Mouse (Mus musculus): ENCODE measurements around the gene Olfr643. TPM values are rescaled to one million over a fixed set of nuclear protein-coding genes. Genes with fewer than 3 reads are reported as not detected.

The Olfr643 gene
- not detected in 2 replicates for polyA plus RNA-seq (2015; fragmentation: Nextera tagmentation; extraction: Ambion mirVana)

DNA sequence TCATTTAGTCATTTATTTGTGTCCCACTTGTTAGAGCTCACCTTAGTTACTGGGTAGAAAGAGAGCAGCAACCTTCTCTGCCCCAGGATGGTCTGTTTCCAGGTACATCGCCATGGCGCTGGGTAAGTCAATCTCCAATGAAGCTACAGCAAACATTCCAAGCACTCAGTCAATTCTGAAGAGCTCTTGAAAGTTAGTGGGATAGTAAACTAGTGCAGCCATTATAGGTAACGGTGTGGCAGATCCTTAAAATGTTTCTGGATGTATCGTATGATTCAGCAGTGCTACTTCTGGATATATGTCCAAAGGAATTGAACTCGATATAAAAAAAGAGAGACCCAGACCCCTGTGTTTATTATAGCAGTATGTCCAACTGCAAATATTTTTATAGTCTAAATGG, at the start of gene Olfr643:
Gene Olfr643, minus strand, starts transcription at position 101 of the 400 bp plus-strand sequence.
- H3K36me3 ChIP-seq (ENCODE audit: insufficient read depth, low read length), result no peaks in the 10 kb centered on the region
- H3K4me2 ChIP-seq (ENCODE audit: low read length), result no peak within 1 kb of the TSS
- H3K27me3 ChIP-seq (ENCODE audit: insufficient read depth, low read length), result no peaks in the 10 kb centered on the region
- H3K9ac ChIP-seq (ENCODE audit: low read depth, low read length), result no peak within 1 kb of the TSS
- TF ChIP-seq CTCF (IDR thresholded peaks at IDR 0.05; ENCODE audit: low read depth), result no peak
- 88% methylated on average over 5 of the region's 5 CpGs for WGBS
- no peak for DNase-seq (ENCODE audit: low spot score)
- H3K9me3 ChIP-seq (replicated peaks; ENCODE audit: low read length), result no peaks in the 10 kb centered on the region
- no peak within 1 kb of the TSS for H3K27ac ChIP-seq
- H3K4me1 ChIP-seq (replicated peaks; ENCODE audit: insufficient read depth, low read length), result no peaks in the 10 kb centered on the region
- no peak within 1 kb of the TSS for H3K4me3 ChIP-seq (replicated peaks; ENCODE audit: low read depth, low read length)
- no peak for ATAC-seq (replicated peaks; ENCODE audit: low FRiP score, low read depth)

DNA sequence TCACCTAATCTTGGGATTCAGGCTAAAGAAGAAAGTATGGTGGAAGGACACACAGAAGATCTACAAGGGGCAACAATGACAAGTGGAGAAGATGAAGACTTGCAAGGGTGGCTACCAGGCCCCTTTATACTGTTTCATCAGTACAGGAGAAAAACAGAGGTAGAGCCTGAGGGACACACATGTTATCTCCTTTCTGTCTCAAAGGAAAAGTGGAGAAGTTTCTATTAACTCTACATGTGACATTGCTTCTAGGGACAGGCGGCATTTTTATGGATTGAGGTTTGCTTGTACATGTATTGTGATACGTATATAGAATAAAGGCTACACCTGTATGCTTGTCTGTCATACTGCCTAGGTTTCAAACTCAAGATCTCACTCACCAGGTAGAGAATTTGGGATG, 46.1 kb upstream of the Olfr643 start, which contains the start of gene Olfr648:
Gene Olfr648, minus strand, starts transcription at position 101 of the 400 bp plus-strand sequence.
- H3K4me1 ChIP-seq (replicated peaks; ENCODE audit: insufficient read depth, low read length), result no peaks in the 10 kb centered on the region
- no peak within 1 kb of the TSS for H3K9ac ChIP-seq (ENCODE audit: low read depth, low read length)
- 92% methylated on average over 2 of the region's 2 CpGs for WGBS
- no peak within 1 kb of the TSS for H3K27ac ChIP-seq
- H3K27me3 ChIP-seq (ENCODE audit: insufficient read depth, low read length), result no peaks in the 10 kb centered on the region
- ATAC-seq (replicated peaks; ENCODE audit: low FRiP score, low read depth) (no peak), DNase-seq (ENCODE audit: low spot score) (no peak)
- H3K4me2 ChIP-seq (ENCODE audit: low read length), result no peak within 1 kb of the TSS
- H3K4me3 ChIP-seq (replicated peaks; ENCODE audit: low read depth, low read length), result no peak within 1 kb of the TSS
- TF ChIP-seq CTCF (IDR thresholded peaks at IDR 0.05; ENCODE audit: low read depth), result no peak
- H3K9me3 ChIP-seq (replicated peaks; ENCODE audit: low read length), result no peaks in the 10 kb centered on the region
- no peaks in the 10 kb centered on the region for H3K36me3 ChIP-seq (ENCODE audit: insufficient read depth, low read length)

DNA sequence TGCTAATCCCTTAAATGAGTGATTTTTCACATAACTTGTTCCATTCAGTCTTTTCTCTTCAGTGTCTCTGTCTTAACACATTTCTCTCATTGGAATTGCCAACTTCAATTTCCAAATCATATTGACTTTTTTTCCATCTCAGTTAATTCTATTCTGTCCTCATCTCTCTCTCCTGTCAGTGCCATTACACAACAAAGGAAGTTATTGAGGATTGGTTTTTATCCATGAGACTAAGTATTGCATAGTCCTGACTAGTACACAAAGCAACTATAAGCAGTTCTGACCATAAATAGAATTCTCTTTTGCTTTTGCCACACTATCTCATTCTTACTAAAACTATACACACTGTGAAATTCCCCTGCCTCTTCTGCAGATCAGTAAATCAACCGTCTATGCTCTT, 41.9 kb upstream of the Olfr643 start:
- ATAC-seq (replicated peaks; ENCODE audit: low FRiP score, low read depth) (no peak), DNase-seq (ENCODE audit: low spot score) (no peak)
- H3K9ac ChIP-seq (ENCODE audit: low read depth, low read length), result no peak overlapping the region
- TF ChIP-seq CTCF (IDR thresholded peaks at IDR 0.05; ENCODE audit: low read depth), result no peak
- no peaks in the 10 kb centered on the region for H3K27me3 ChIP-seq (ENCODE audit: insufficient read depth, low read length)
- no peaks in the 10 kb centered on the region for H3K9me3 ChIP-seq (replicated peaks; ENCODE audit: low read length)
- no peak overlapping the region for H3K4me3 ChIP-seq (replicated peaks; ENCODE audit: low read depth, low read length)
- H3K27ac ChIP-seq, result no peak overlapping the region
- H3K4me1 ChIP-seq (replicated peaks; ENCODE audit: insufficient read depth, low read length), result no peaks in the 10 kb centered on the region
- 93% methylated on average over 1 of the region's 1 CpGs for WGBS
- H3K4me2 ChIP-seq (ENCODE audit: low read length), result no peak overlapping the region
- H3K36me3 ChIP-seq (ENCODE audit: insufficient read depth, low read length), result no peaks in the 10 kb centered on the region

DNA sequence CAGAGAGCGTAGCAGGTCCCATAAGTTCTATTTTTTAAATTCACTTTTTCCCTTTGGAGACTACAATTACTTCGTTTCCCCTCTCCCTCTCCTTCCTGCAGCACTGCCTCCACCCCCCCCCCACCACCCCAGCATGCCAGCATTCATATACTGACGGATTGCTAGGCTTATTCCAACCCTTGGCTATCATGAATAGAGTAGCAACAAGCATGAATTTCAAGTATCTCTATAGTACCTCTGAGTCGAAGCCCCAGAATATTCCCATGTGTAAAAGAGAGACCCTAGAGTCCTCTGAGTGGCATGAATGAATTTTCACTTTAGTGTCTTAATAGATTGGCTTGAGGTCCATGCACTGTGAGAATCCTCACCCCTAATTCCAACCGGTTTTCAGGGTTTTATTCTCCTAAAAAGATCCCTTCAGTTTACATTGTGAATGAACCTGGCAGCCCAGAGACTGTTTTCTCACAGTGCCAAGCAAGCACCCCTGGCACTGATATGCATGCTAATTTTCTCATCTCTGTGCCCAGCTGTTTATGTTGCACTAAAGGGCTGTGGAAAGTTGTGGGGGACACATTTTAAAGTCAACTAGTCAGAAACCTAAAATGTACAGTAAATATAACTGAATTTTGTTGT, 41.3 kb upstream of the Olfr643 start:
- no peak overlapping the region for H3K4me3 ChIP-seq (replicated peaks; ENCODE audit: low read depth, low read length)
- no peaks in the 10 kb centered on the region for H3K27me3 ChIP-seq (ENCODE audit: insufficient read depth, low read length)
- no peak for DNase-seq (ENCODE audit: low spot score)
- H3K27ac ChIP-seq, result no peak overlapping the region
- 74% methylated on average over 5 of the region's 5 CpGs for WGBS
- H3K4me1 ChIP-seq (replicated peaks; ENCODE audit: insufficient read depth, low read length), result no peaks in the 10 kb centered on the region
- no peaks in the 10 kb centered on the region for H3K36me3 ChIP-seq (ENCODE audit: insufficient read depth, low read length)
- TF ChIP-seq CTCF (IDR thresholded peaks at IDR 0.05; ENCODE audit: low read depth), result no peak
- no peak overlapping the region for H3K4me2 ChIP-seq (ENCODE audit: low read length)
- ATAC-seq (replicated peaks; ENCODE audit: low FRiP score, low read depth), result no peak
- no peaks in the 10 kb centered on the region for H3K9me3 ChIP-seq (replicated peaks; ENCODE audit: low read length)
- H3K9ac ChIP-seq (ENCODE audit: low read depth, low read length), result no peak overlapping the region

DNA sequence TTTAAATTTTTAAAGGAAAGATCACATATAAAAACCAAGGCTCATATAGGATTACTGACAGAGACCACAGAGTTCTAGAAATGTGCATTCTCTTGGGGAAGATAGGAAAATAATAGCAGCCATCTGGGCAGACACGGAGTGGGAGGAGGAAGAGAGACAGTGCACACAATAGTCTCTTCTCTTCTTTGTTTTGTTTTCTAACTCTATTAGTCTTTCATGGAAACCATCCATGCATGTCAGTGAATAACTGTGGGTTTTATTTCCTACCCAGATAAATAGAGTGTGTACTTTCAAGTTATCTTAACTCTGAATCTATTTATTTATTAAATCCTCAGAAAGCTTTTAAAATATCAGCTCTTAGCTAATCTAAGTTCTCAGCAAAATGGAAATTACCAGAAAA, 37.9 kb upstream of the Olfr643 start:
- Histone ChIP-seq H3K36me3 (ENCODE audit: insufficient read depth, low read length) (no peaks in the 10 kb centered on the region), H3K9me3 (replicated peaks; ENCODE audit: low read length) (no peaks in the 10 kb centered on the region), H3K27me3 (ENCODE audit: insufficient read depth, low read length) (no peaks in the 10 kb centered on the region), H3K4me2 (ENCODE audit: low read length) (no peak overlapping the region), H3K4me1 (replicated peaks; ENCODE audit: insufficient read depth, low read length) (no peaks in the 10 kb centered on the region), H3K9ac (ENCODE audit: low read depth, low read length) (no peak overlapping the region), H3K27ac (no peak overlapping the region), H3K4me3 (replicated peaks; ENCODE audit: low read depth, low read length) (no peak overlapping the region)
- ATAC-seq (replicated peaks; ENCODE audit: low FRiP score, low read depth) (no peak), DNase-seq (ENCODE audit: low spot score) (no peak)
- TF ChIP-seq CTCF (IDR thresholded peaks at IDR 0.05; ENCODE audit: low read depth), result no peak
- WGBS, result 71% methylated on average over 1 of the region's 1 CpGs

DNA sequence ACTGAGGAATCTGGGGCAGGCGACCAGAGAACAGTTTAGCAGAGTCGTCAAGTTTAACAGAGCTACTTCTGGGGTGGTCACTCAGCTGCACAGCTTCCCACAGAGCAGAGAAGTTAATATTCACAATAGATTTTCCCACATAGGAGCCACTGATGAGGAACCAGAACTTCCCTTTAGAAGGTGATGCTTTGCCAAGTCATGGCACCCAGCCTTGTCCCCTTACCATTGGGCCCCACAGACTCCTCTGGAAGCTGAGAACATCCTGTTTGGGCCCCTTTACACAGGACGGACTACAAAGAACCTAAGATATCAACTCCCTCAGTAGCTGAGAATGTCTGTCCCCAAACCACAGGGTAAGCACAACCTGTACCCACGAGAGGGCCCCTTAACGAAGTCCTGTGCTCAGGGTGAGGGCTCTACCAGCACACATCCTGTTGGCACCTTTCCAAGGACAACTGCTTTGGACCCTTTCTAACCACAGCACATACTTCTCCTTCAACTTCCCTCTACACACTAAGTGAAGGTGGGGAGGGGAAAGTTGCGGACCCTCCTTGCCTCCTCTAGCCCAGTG, 32.5 kb upstream of the Olfr643 start:
- no peaks in the 10 kb centered on the region for H3K27me3 ChIP-seq (ENCODE audit: insufficient read depth, low read length)
- no peak overlapping the region for H3K9ac ChIP-seq (ENCODE audit: low read depth, low read length)
- no peaks in the 10 kb centered on the region for H3K4me1 ChIP-seq (replicated peaks; ENCODE audit: insufficient read depth, low read length)
- H3K27ac ChIP-seq, result no peak overlapping the region
- DNase-seq (ENCODE audit: low spot score) (no peak), ATAC-seq (replicated peaks; ENCODE audit: low FRiP score, low read depth) (no peak; the same call in 1 of the 2 replicates)
- H3K4me3 ChIP-seq (replicated peaks; ENCODE audit: low read depth, low read length), result no peak overlapping the region
- no peak for TF ChIP-seq CTCF (IDR thresholded peaks at IDR 0.05; ENCODE audit: low read depth)
- no peaks in the 10 kb centered on the region for H3K9me3 ChIP-seq (replicated peaks; ENCODE audit: low read length)
- H3K4me2 ChIP-seq (ENCODE audit: low read length), result no peak overlapping the region
- H3K36me3 ChIP-seq (ENCODE audit: insufficient read depth, low read length), result no peaks in the 10 kb centered on the region
- WGBS, result 60% methylated on average over 6 of the region's 6 CpGs
